Mouse (Mus musculus) kidney, postnatal 10 days (tissue): Measurements from ENCODE around the gene Tnfrsf25.
A peak's percentile ranks its signal among the peaks of the same experiment; 100 is the strongest.

Source experiments
- DNase-seq: peaks from one replicate; pipeline ENCODE4 v3.0.0; 2021; ENCODE audit warnings: mixed read lengths

Gene Tnfrsf25

GRCm38 (mm10) chr4:152094233-152094632, 21.5 kb upstream of the Tnfrsf25 start:
- no peak for DNase-seq

DNA sequence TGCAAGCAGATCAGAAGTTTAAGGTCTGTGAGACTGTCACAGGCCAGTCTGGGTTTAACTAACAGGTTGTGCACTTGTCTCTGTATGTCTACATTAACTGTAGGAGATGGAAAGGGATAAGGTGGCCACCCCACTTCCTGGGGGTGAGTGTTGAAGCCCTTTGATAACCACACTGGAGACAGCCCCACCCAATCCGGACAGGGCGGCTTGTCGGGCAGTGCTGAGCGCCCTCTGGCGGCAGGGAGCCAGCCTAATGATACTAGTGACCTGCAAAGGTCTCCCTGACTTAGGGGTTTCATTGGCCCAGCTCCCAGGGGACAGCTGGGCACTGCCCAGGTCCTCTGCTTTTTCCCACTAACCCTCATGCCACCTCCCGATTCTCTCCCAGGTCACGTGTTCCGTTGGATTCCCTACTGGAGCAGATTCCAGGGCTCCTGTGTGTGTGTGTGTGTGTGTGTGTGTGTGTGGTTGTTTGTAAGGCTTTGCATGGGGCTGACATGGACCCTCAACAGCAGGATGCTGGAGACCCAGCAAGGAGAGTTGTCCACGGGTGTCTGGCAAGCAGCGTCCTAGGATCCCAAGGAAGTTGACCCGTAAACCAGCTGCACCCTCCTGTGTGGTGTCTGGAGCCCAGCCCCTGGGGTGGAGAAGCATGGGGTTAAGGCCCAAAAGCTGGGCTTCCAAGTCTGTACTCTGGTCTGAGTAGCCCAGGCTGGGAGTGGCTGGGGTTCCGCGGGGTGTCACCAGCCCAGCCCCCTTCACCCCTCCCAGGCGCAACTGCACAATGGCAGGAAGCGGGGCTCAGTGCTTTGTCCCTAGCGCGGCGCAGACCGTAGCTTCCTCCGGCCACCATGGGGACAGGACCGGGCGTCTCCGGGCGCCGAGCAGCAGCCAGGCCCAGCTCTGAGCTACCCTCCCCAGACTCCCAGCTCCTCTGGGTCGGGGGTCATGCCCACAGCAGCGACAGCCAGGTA, 19.5 kb upstream of the Tnfrsf25 start:
- peak; percentile 92 for DNase-seq

GRCm38 (mm10) chr4:152096927-152097326, 18.8 kb upstream of the Tnfrsf25 start:
- DNase-seq = peak; percentile 60

DNA sequence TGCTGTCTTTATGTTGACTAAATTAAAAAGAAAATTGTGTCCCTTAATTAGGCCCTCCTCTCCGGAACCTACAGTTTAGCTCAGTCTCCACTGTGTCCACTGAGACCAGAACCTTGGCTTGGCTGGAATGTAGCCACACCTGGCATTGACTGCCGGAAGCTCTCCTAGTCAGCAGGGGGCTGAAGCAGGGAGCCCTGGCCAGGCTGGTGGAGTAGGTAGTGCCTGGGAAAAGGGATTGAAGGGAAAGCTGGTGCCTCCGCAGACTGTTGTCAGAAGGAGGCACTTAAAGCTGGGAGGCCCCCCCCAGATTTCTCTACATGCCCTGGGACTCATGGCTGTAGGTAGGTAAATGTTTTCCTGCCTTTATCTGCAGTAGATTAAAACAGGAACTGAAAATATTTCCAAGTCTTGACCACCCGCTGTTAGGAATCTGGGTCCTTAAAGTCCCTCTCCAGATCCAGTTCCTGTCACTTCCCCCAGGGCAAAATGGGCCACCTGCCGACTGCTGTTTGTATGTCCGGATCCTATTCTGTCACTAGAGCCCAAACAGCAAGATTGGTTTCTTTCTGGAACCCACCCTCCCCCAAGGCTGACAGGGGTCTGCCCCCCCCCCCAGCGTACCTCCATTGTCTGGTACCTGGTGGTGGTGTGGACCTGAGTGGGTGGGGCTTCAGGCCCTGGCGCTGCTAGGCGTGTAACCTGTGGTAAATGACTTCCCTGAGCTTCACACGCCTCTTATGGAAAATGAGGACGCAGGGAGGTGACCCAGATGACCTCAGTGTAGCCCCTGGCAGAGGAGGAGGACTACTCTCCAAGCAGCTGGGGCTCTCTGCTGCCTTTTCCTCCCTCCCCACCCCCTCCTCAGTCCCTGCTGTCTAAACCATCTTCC, 17.6 kb upstream of the Tnfrsf25 start:
- DNase-seq = peak; percentile 58

- DNase-seq = no peak
Observed at GRCm38 (mm10) chr4:152100541-152100940, 15.2 kb upstream of the Tnfrsf25 start.

DNA sequence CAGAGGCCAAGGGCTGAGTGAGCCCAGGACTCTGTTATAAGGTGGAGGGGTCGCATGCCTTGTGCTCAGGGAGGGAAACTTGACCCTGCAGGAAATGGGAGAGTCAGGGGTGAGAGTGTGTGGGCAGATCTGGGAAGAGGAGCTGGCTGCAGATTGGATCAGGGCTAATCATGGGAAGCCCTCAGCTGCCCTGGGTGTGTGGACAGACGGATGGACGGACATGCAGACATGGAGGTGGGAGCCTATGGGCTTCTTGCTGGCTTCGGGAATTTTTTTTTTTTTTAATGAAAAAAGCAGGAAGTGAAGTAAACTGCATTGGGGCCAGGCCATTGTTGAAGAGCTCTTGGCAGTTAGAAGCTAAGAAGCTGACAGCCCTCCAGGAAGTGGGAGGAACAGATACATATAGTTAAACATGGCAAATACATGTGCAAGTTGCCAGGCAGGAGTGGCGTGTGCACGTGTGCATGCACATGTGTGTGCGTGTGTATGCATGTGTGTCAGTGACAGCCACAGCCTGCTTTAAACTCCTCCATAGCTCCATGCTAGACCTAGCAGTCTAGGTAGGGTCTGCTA, 14.6 kb upstream of the Tnfrsf25 start:
- peak; percentile 32 for DNase-seq

GRCm38 (mm10) chr4:152101921-152102320, 13.8 kb upstream of the Tnfrsf25 start:
- no peak for DNase-seq

DNA sequence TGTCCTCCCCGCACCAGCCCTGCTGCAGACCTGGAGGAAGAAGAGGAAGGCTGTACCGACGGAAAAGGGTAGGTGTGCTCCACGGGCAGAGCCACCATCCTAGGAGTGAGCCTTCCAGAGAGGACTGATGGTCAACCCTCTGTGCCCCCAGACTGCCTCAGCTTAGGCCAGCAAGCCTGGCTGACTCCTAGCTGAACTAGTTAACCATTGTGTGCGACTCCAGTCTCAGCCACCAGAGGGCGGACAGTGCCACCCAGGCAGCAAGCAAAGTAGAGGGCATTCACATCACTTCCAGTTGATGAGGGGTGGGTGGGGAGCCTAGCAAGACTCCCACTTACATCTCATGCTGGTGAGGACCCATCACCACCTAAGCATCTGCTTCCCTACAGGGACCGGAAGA, 12.7 kb upstream of the Tnfrsf25 start:
- DNase-seq = peak; percentile 91

DNA sequence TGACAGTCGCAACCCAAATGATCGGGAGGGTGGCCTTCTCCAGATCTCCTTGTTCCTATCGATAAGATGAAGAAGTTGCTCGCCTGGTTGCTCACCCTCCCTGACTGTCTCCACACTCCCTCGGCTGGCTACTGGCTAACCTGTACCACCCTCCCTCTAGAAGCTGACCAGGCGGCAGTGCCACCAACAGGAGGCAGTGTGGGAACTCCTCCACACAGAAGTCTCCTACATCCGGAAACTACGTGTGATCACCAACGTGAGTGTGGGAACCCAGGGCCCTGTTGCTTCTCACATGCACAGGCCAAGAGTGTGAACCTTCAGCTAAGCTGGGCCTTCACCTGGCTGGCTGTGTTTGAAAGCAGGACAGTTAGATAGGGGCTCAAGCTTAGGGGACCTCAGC, 9.0 kb upstream of the Tnfrsf25 start:
- peak; percentile 52 for DNase-seq

- DNase-seq = peak; percentile 91
Observed at GRCm38 (mm10) chr4:152107493-152107892, 8.2 kb upstream of the Tnfrsf25 start.

GRCm38 (mm10) chr4:152107971-152108509, 7.7 kb upstream of the Tnfrsf25 start:
- peak; percentile 92 for DNase-seq

GRCm38 (mm10) chr4:152108673-152109072, 7.1 kb upstream of the Tnfrsf25 start:
- DNase-seq = no peak

DNA sequence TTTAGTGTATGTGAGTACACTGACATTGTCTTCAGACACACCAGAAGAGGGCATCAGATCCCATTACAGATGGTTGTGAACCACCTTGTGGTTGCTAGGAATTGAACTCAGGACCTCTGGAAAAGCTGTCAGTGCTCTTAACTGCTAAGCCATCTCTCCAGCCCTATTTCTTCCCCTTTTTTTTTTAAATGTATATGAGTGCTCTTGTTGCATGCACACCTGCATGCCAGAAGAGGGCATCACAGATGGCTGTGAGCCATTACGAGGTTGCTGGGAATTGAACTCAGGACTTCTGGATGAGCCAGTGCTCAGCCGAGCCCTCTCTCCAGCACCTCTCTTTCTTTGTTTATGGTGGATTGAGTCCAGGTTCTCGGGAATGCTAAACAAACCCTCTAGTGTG, 6.2 kb upstream of the Tnfrsf25 start:
- no peak for DNase-seq

DNA sequence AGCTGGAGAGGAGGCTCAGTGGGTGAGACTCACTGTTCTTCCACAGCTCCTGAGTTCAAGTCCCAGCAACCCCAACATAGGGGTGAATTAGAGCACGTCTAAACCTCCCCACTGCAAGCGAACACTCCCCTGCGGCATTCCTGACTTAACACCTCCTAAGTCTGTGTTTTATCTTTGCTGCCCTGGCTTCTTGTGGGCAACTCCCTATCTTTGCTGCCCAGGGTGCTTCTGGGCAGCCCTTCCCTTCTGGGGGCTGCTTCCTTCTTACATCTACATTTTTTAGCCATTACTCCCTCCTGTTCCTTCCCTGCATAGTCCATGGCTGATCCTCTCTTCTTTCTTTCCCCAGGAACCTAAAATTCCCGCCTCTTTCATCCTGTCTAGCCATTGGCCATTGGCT, 5.0 kb upstream of the Tnfrsf25 start:
- DNase-seq = no peak

- no peak for DNase-seq
Observed at GRCm38 (mm10) chr4:152112329-152112728, 3.4 kb upstream of the Tnfrsf25 start.

DNA sequence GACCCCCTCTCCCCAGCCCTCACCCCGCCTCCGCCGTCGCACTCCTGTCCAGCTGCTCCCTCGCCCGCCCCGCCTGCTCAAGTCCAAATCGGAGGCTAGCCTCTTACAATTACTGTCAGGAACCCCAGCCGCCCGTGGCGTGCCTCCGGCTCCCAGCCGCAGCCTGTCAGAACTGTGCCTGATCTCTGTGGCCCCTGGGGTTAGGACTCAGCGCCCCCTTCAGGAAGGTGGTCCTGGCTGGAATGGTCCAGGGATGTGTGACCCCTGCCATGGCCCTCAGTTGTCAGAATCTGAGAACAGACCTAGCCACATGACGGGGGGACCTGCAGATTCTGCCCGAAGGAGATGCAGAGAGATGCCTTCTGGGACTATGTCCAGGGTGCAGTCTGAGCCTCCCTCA, 1.7 kb upstream of the Tnfrsf25 start:
- DNase-seq = no peak

- no peak for DNase-seq
Observed at GRCm38 (mm10) chr4:152117538-152117937, 1.8 kb downstream of the Tnfrsf25 start.

DNA sequence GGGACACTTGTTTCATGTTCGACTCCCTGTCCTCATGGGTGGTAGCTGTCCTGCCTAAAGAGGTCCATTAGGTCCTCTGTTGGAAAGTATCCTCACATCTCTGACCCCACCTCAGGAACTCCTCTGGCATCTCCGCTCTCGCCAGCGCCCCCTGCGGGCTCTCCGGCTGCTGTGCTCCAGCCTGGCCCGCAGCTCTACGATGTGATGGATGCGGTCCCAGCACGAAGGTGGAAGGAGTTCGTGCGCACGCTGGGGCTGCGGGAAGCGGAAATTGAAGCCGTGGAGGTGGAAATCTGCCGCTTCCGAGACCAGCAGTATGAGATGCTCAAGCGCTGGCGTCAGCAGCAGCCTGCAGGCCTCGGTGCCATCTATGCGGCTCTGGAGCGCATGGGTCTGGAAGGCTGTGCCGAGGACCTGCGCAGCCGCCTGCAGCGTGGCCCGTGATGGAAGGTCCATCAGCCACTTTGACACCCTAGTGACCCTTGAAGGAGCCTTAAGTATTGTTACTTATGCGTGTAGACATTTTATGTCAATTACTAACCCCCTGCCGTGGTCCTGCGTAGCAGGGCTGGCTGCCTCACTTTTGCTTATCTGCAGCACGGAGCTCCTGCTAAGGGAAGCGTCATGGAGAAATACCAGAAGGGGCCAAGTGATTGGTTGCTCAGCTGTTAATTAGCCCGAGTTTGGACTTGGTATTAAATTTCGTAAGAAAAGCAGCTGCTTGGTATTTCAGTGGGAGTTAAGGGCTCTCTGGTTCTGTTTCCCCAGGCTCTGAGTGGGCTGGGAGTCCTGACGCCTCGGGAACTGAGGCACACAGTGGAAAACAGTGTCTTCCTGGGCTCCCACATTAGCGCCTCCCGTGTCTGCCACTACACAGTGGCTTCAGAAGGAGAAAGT, 3.9 kb downstream of the Tnfrsf25 start:
- peak; percentile 80 for DNase-seq

DNA sequence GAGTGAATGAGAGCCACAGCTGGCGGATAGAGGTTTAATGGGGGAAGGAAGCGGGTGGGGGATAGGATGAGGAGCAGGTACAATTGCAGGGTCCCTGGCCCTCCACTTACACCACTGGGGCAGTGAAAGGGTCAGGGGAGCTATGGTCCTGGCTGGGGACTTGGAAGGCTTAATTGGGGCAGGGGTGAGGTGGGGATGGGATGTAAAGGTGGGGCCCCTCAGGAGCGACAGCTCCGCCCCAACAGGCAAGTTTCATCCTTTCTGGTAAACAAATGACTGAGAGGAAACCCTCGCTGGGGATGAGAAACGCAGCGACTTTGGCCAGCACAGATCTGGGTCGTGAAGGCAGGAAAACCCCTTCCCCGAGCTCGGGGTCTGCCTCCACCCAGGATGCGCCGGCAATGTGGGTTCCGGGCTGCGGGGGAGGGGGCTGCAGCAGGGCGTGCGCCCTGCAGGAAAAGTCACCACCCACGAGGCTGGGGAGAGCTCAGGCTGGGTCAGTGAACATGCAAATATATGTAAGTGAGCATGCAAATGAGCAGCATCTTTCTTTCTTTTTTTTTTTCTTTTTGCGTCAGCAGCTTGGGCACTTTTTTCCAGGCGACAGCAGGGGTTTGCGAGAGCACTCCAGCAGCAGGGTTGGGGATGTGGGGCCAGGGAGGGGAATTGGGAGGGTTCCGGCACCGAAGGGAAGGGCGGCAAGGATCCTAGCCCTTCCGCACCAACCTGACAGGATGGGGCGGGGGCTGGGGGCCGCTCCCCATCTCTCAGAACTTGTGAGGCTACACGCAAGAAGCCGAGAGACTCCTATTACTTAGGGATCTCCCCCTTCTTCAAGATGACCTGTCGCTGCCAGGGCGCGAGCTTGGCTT, 4.8 kb downstream of the Tnfrsf25 start:
- DNase-seq = no peak

DNA sequence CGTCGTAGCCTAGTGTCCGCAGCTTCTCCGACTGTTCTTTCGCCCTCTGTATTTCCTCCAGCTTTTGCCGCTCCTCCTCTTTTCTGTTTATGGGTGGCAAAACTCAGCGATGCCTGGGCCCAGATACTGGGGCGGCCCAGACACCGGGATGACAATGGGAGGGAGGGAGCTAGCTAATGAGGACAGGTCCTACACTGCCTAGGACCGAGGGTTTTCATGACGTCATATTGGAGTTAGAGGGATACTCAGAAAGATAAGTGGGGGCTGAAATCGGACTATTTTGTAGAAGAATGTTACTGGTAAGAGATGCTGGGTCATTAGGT, 5.4 kb downstream of the Tnfrsf25 start:
- DNase-seq = no peak

DNA sequence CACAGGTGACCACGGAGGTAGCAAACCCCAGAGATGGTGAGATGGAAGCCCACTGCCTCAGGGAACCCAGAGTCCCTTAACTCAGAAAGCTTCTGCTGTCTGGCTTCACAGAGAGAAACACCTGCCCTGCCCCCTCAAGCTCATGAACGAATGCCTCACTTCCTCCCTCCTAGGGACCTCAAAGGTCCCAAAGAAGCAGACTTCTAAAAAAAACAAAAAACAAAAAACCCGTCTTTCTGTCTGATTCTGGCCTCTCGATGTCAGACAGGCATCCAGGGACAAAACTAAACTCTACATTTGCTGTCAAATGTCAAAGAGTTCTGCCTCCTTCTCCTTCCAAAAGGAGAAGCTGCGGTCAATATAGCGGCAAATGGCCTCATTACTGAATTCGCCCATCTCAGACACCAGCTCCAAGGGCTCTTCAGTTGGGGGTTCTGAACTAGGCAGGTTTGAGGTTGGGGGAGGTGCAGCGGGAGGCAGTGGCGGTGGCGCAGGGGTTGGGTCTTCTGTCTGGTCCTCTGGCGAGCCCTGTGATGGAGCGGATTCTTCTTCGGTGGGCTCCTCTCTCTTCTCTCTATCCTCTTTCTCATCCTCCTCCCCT, 8.7 kb downstream of the Tnfrsf25 start:
- DNase-seq = no peak
